Mouse (Mus musculus) WW6 (cell line): Measurements from ENCODE around the gene Parvb.

Source experiments
- DNase-seq: peaks from one replicate; pipeline ENCODE4 v3.0.0-alpha.2; 2013; ENCODE audit warnings: low read depth, low spot score

Gene Parvb

GRCm38 (mm10) chr15:84231721-84232561 lies at the start of gene Parvb:
TSS of gene Parvb (plus strand) at chr15:84232043.
- no peak for DNase-seq

DNA sequence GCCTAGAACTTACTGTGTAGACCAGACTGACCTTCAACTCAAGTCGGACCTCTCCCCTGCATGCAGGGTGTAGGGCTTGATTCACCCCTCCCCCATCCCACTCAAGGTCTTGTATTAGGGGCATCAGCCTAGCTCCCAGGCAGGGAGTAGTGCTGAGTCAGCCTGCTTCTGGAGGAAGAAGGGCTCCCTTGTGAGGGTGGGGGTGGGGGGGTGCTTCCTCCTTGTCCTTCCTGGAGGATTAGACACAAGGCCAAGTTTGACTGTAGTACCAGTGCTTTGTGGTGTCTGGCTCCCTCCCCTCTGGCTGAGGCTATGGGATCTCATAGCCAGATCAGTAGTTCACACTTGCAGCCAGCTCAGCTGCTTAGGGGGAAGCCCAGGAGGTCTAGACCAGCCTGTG lies 47.9 kb upstream of the Parvb start:
- no peak for DNase-seq

DNA sequence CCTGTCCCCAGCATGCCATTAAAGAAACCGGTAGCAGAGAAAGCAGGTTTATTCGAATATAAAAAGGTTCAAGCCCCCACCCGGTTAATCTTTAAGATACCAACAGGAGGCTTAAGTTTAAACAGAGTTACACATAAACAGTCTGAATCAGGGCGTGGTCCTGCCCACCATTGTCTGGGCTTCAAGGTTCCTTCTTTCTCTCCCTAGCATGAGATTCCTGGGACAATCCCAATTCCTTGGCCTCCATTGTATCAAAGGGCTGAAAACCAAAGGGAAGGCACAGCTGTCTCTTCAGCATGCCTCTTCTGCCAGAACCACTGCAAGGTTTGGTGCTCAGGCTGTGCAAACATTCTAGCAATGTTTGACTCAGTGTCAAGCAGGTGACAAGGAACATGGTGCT lies 45.6 kb upstream of the Parvb start:
- no peak for DNase-seq

GRCm38 (mm10) chr15:84188887-84189530 lies 42.8 kb upstream of the Parvb start:
- DNase-seq = no peak

DNA sequence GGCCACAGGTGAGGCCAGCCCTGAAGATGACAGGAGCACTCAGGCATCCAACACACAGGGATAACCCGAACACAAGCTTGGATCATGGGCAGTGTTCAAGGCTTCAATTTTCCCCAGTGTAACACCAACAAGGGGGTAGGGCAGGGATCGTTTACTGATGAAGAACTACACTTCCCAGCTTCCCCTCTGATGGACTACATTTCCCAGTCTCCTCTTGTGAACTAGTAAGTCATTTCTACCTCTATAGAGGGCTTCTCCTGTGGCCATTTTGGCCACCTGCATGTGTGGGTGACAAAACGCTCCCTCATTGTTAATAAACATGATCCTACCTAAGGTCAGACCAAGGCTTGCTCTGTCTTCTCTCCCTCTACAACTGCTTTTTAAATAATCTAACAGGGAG lies 42.0 kb upstream of the Parvb start:
- no peak for DNase-seq

- DNase-seq = no peak
Observed at GRCm38 (mm10) chr15:84191724-84192057, 40.2 kb upstream of the Parvb start.

DNA sequence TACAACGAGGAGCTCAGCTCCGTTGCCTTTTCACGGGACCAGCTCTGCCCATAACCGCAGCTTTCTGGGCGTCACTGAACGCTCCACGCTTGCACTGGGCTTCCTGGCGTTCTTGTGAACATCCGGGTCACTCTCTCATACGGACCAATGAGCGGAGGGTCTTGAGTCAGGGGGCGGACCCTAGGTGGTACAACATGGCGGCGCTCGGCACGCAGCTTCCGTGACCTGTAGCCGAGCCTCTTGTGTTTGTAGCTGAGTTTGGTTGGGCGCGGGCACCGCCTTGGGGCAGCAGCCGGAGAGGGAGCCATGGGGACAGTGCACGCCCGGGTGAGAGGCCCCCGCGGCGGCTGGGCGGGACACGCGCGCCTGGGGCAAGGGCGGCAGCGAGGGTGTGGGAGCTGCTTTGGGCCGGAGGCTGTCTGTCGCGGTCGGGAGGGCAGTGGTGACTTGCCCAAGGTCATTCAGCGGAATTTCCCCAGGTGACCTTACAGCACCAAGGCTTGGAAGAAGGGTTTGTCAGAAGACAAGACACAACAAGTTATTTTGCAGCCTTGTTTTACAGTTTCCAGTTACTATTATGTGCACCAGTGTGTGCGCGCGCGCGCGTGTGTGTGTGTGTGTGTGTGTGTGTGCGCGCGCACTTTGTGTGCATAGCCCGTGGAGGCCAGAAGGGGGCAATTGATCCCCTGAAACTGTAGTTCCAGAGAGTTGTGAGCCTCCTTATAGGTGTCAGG lies 39.6 kb upstream of the Parvb start, which contains the start of gene Samm50:
Samm50 (plus strand) TSS at position 184 of the 734 bp plus-strand sequence.
- peak; percentile 91 for DNase-seq

DNA sequence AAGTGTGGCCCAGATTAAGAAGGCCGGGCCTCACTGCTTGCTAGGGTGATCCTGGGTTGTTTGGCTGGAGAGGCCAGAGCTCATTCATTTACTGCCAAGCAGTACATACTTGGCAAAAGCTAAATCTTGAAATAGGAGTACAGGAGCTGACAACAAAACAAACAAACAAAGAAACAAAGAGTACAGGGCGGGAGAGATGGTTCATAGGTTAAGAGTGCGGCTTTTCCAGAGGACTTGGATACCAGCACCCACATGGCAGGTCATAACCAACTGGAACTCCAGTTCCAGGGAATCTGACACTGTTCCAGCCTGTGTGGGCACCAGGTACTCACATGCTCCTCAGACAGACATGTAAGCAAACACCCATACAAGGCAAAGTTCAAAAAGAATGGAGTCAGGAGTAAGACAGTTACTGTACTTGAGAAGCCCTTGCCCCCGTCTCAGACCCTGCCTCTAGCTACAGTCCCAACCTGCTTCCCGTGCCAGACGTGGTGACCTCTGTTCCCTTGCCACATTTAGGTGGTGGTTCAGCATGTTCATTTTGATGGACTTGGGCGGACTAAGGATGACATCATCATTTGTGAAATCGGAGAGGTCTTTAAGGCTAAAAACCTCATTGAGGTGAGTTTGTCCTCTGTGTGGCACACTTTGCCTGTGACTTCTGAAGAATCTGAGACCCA lies 35.2 kb upstream of the Parvb start:
- DNase-seq = no peak

DNA sequence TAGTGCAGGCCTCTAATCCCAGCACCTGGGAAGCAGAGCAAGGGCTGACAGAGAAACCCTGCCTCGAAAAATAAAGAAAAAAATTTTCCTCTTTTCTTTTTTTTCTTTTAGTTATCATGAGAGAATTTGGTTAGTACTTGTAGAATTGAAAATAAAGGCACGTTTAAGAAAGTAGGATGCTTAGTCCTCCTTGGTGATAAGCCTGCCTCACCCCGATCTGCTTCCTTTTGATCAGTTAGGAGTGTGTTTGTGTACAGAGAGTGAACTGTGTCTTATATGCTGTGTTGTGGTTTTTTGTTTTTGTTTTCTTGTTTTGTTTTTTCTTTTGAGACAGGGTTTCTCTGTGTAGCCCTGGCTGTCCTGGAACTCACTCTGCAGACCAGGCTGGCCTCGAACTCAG lies 24.5 kb upstream of the Parvb start:
- DNase-seq = no peak

DNA sequence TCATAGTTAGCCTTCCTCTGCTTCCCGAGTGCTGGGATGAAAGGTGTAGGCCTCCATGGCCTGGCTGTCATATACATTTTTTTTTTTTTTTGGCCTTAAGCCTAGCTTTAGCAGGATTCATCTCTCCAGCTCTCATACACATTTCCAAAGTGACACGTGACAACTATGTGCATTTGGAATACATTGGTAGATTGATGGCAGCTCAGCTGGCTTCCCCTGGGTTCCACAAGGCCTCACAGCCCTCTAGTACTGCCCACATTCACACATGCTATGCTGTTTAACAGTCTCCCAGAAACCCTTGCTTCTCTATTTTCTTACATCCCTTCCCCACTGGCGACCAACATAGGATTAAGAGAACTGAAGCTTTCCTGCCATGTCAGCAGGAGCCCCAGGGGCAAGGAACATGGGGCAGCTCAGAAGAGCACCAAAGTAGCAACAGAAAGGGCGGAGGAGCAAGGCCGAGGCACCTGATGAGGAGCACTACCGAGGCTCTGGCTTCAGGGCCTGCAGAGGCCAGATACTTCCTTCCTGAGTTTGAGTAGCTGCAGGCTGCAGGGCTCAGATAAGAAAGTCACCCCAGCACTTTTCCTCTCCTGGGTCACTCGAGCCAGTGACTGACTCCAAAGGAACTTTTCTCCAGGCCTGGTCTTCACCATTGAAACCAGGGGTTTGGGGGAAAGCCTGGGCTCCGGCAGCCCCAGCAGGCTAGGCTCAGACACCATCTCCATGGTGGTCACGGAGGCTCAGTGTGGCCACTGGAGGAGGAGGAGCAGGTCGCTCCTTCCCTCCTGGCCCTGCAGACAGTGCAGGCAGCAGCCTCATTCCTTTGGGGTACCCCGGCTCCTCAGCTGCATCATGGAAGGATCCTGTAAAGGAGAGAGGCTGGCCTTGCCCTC lies 22.1 kb upstream of the Parvb start:
- DNase-seq = no peak

DNA sequence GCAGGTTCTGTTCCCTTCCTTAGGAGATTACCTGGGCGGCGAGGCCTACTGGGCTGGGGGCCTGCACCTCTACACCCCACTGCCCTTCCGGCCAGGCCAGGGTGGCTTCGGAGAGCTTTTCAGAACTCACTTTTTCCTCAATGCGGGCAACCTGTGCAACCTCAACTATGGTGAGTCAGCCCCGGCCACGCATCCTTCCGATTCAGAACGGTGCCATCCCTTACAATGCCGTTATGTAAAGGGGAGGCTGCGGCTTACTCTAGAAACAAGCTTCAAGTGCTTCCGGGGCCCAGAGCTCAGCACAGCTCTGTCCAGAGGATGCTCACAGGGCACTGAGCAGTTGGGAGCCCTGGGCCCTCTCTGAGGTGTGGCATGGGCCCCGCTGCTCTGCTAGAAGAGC lies 21.4 kb upstream of the Parvb start:
- DNase-seq = no peak

- no peak for DNase-seq
Observed at GRCm38 (mm10) chr15:84210941-84211340, 20.9 kb upstream of the Parvb start.

DNA sequence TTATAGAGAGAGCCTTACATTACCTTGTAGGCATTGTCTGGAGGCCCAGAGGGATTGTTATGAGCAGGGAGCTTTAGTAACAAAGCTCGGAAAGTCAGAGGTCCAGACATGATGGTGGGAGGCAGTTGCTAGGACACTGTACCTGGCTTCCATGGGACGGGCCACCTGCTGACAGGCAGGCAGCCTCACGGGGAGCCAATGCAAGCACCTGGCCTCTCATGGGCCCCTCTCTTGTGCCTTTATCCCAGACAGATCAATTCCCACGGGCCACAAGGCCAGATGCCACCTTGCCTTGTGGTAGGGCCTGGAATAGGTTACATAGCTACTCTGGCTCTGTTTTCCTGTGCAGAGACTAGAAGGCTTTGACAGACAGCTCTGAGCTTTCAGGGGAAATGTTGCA lies 20.3 kb upstream of the Parvb start:
- no peak for DNase-seq

DNA sequence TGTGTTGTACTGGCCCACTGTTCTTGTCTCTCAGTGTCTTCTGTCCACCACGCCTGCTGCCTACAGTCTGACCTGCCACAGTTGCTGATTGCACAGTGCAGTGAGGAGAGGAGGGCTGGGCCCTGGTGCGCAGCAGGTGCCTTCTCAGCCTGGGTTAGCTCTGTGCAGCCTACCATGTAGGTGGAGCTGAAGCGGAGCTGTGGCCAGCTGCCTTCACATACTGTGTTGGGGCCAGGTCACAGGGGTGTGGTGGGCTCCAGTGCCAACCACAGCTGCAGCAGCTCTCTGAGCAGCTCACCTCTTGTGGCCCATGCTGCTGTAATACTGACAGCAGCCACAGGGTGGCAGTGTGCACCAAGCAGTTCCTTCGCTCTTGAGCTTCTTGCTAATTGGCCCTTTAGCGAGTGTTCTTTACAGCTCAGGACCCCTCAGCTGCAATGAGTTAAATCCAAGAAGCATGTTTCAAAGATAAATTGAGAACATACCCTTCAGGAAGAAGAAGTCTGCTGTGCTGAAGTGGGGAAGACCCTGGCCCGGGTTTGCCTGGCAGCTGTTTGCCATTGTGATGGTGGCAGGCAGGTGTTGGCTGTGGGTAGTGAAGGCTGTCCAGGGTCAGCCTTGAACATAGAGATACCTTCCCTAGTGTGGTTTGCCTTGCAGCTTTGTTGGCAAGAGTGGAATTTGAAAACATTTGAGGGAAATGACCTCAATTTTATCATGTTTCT lies 19.6 kb upstream of the Parvb start:
- DNase-seq = no peak

GRCm38 (mm10) chr15:84212756-84213105 lies 19.1 kb upstream of the Parvb start:
- DNase-seq = no peak

GRCm38 (mm10) chr15:84213162-84213739 lies 18.6 kb upstream of the Parvb start:
- DNase-seq = no peak

DNA sequence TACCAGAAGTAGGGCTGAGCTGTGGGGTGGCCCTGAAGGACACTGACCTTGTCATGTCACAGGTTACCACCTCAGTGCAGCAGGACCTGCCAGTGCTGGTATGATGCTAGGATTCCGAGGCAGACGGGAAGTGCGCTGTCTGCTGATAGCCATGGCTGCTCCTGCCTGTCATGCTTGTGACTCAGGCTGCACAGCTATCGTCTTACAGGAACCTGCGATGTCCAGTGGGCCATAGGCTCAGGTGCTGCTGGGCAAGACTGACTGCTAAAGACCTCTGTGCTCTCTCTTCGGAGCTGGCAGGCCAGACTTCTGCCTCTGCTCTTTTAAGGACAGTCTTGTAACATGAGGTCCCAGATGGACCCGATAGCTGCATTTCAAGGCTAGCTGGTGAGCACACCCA lies 17.4 kb upstream of the Parvb start:
- no peak for DNase-seq

DNA sequence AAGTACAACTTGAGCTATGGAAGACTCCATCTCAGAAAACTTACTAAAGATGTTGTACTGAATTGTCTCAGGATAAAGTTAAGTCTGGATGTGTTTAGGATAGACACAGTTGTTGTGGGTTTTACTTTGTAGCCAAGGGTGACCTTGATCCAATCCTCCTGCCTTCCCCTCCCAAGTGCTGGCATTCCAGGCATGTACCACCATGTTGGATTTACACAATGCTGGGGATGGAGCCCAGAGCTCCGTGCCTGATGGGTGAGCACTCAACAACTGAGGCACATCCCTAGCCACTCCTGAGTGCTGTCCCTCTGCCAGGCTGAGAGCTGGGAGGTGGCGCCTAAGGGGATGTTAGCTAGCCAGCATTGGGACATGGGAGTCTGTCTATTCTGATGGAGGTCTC lies 16.6 kb upstream of the Parvb start:
- DNase-seq = no peak

- no peak for DNase-seq
Observed at GRCm38 (mm10) chr15:84216026-84216425, 15.8 kb upstream of the Parvb start.

DNA sequence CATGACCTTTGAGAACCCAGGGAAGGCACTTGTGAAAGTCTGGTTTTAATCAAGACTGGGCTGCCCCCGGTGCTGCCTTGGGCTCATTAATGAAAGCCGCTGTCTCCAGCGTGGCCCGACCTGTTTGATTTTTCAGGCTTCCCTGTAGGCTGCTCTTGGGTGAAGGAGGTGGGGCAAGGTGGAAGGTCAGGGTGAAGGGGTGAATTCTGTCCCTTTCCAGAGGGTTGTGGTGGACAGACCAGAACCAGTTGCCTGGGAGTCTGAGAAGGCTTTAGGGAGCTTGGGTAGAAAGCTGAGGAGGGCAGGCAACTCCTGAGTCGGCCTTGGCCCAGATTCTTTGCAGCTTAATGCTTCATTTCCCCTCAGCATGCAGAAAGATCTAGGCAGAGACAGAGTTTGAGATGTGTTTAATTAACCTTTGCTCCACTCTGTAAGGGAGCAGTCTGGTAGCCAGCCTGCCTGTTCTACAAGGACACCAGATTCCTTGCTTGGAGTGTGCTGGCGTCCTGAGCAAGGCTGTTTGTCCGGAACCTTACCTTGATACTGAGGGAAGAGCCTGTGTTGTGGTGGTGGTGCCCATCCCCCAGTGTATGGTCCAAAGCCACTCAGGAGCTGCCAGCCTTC lies 15.3 kb upstream of the Parvb start:
- no peak for DNase-seq
